Mouse (Mus musculus): ENCODE results near the gene Serpina10. TPM values are rescaled to one million over a fixed set of nuclear protein-coding genes. Genes with fewer than 3 reads are reported as not detected.

Gene Serpina10
- total and polyA plus RNA-seq, 3 experiments: 0.07 to 0.12 TPM; not detected in 1

DNA sequence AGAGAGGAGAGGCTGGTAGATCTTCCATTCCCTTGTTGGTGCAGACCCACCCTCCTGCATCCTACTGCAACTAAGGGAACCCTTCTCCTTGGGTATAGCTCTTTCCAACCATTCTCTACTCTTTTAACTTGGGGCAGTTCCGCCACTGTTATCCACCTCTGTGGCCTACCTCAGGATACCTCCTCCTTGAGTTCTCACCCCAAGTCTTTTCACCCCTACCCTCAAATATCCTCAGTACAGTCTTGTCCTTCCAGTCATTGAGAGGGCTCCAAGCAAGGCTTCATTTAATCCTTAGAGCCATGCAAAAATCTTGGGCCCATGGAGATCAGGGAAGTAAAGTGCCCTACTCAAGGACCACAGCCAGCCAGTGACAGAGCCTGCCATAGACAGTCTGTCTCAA lies 44.8 kb upstream of the Serpina10 start, which contains the start of gene Serpina16:
Serpina16 (minus strand) TSS at position 101 of the 400 bp plus-strand sequence.
- DNase-seq (ENCODE audit: low read depth, low spot score): no peak
- Histone ChIP-seq H3K79me2 (ENCODE audit: control insufficient read depth, insufficient read depth, low read length, poor library complexity) (no peaks in the 10 kb centered on the region), H3K27me3 (ENCODE audit: control insufficient read depth in 1 of 2, insufficient read depth in 2 of 2, low read length in 2 of 2) (no peaks in the 10 kb centered on the region), H3K9ac (ENCODE audit: control insufficient read depth, low read depth, low read length, poor library complexity, severe bottlenecking) (no peak within 1 kb of the TSS), H3K36me3 (ENCODE audit: control insufficient read depth in 1 of 2, insufficient read depth in 2 of 2, low read length in 2 of 2) (no peaks in the 10 kb centered on the region), H3K4me1 (ENCODE audit: control insufficient read depth in 1 of 2, insufficient read depth in 2 of 2, low read length in 2 of 2) (no peaks in the 10 kb centered on the region), H3K4me3 (ENCODE audit: control insufficient read depth in 1 of 2, insufficient read depth in 1 of 2, low read depth in 2 of 2, low read length in 2 of 2) (no peak within 1 kb of the TSS), H3K9me3 (replicated peaks; ENCODE audit: insufficient read depth, low read length) (no peaks in the 10 kb centered on the region), H3K27ac (ENCODE audit: control insufficient read depth, low read depth, low read length) (no peak within 1 kb of the TSS)
- TF ChIP-seq SIN3A (IDR thresholded peaks at IDR 0.05; ENCODE audit: low read length) (no peak), TCF12 (IDR thresholded peaks at IDR 0.05; ENCODE audit: low read depth, low read length) (no peak), SMC3 (IDR thresholded peaks at IDR 0.05; ENCODE audit: low read depth, low read length) (no peak), POLR2A (IDR thresholded peaks at IDR 0.05; ENCODE audit: control insufficient read depth in 1 of 2, insufficient read depth in 1 of 2, low read depth in 1 of 2, low read length in 2 of 2, poor library complexity in 1 of 2) (no peak), CHD1 (IDR thresholded peaks at IDR 0.05; ENCODE audit: low read depth, low read length) (no peak), ELF1 (IDR thresholded peaks at IDR 0.05; ENCODE audit: low read depth, low read length) (no peak), ZMIZ1 (IDR thresholded peaks at IDR 0.05; ENCODE audit: low read depth, low read length) (no peak), CTCF (IDR thresholded peaks at IDR 0.05 in 2 of 3, conservative IDR thresholded peaks at IDR 0.05 in 1 of 3; ENCODE audit: control insufficient read depth in 1 of 3, insufficient read depth in 1 of 3, low read depth in 2 of 3, low read length in 3 of 3, poor library complexity in 1 of 3, severe bottlenecking in 1 of 3) (no peak), MAZ (IDR thresholded peaks at IDR 0.05; ENCODE audit: low read depth, low read length) (no peak)

DNA sequence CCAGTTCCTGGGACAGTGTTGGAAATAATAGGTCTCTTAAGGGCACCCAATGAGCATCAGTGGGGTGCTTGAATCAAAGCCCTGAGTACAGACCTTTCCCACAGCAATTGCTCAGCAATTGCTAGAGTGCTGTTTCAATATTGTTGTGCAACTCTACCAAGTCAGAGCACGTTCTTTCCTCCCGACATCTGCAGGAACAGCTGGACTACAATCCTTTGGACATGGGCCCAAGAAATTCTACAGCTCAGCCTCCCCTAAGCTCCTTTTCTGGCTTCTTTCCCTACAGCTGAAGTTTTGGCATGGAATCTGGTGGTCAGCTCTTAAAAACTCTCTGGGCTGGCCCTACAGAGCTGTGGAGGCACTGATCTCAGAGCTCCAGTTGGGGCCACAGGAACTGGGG lies 41.9 kb upstream of the Serpina10 start:
- H3K4me3 ChIP-seq (ENCODE audit: control insufficient read depth in 1 of 2, insufficient read depth in 1 of 2, low read depth in 2 of 2, low read length in 2 of 2): no peak overlapping the region
- H3K9ac ChIP-seq (ENCODE audit: control insufficient read depth, low read depth, low read length, poor library complexity, severe bottlenecking): no peak overlapping the region
- H3K9me3 ChIP-seq (replicated peaks; ENCODE audit: insufficient read depth, low read length): no peaks in the 10 kb centered on the region
- H3K4me1 ChIP-seq (ENCODE audit: control insufficient read depth in 1 of 2, insufficient read depth in 2 of 2, low read length in 2 of 2): no peaks in the 10 kb centered on the region
- no peaks in the 10 kb centered on the region for H3K27me3 ChIP-seq (ENCODE audit: control insufficient read depth in 1 of 2, insufficient read depth in 2 of 2, low read length in 2 of 2)
- no peak for DNase-seq (ENCODE audit: low read depth, low spot score)
- TF ChIP-seq HCFC1 (IDR thresholded peaks at IDR 0.05; ENCODE audit: low read depth, low read length) (no peak), MXI1 (IDR thresholded peaks at IDR 0.05; ENCODE audit: low read depth, low read length) (no peak), MAFK (IDR thresholded peaks at IDR 0.05; ENCODE audit: borderline replicate concordance, low read depth, low read length) (no peak), GABPA (IDR thresholded peaks at IDR 0.05; ENCODE audit: low read depth, low read length) (no peak), RAD21 (IDR thresholded peaks at IDR 0.05; ENCODE audit: low read depth, low read length) (no peak), EP300 (IDR thresholded peaks at IDR 0.05; ENCODE audit: low read depth in 1 of 2, low read length in 2 of 2) (no peak), NELFE (IDR thresholded peaks at IDR 0.05; ENCODE audit: low read depth, low read length) (no peak), POLR2A (IDR thresholded peaks at IDR 0.05; ENCODE audit: control insufficient read depth in 1 of 2, insufficient read depth in 1 of 2, low read depth in 1 of 2, low read length in 2 of 2, poor library complexity in 1 of 2) (no peak), SMC3 (IDR thresholded peaks at IDR 0.05; ENCODE audit: low read depth, low read length) (no peak), ETS1 (IDR thresholded peaks at IDR 0.05; ENCODE audit: low read depth, low read length) (no peak), ELF1 (IDR thresholded peaks at IDR 0.05; ENCODE audit: low read depth, low read length) (no peak), POLR2AphosphoS2 (IDR thresholded peaks at IDR 0.05; ENCODE audit: low read length) (no peak), MYB (IDR thresholded peaks at IDR 0.05; ENCODE audit: low read depth, low read length) (no peak), KAT2A (conservative IDR thresholded peaks at IDR 0.05; ENCODE audit: low read depth, low read length) (no peak), MAX (IDR thresholded peaks at IDR 0.05; ENCODE audit: low read length) (no peak), SIN3A (IDR thresholded peaks at IDR 0.05; ENCODE audit: low read length) (no peak), POLR2AphosphoS5 (IDR thresholded peaks at IDR 0.05; ENCODE audit: borderline replicate concordance, low read depth, low read length) (no peak)
- H3K27ac ChIP-seq (ENCODE audit: control insufficient read depth, low read depth, low read length): no peak overlapping the region
- H3K79me2 ChIP-seq (ENCODE audit: control insufficient read depth, insufficient read depth, low read length, poor library complexity): no peaks in the 10 kb centered on the region
- H3K36me3 ChIP-seq (ENCODE audit: control insufficient read depth in 1 of 2, insufficient read depth in 2 of 2, low read length in 2 of 2): no peaks in the 10 kb centered on the region

Data from MEL (cell line).